Mouse (Mus musculus) liver, embryonic 14.5 days (tissue): ENCODE measurements around the gene Tsc1.

ENCODE experiments used
- CTCF ChIP-seq: IDR thresholded peaks from 2 replicates; pipeline ENCODE4 v1.5.1; 2016; ENCODE audit warnings: antibody characterized with exemption, low read depth, control low read depth
- EP300 ChIP-seq: IDR thresholded peaks from 2 replicates; pipeline ENCODE4 v1.6.1; 2016; ENCODE audit warnings: antibody characterized with exemption, low read depth

DNA sequence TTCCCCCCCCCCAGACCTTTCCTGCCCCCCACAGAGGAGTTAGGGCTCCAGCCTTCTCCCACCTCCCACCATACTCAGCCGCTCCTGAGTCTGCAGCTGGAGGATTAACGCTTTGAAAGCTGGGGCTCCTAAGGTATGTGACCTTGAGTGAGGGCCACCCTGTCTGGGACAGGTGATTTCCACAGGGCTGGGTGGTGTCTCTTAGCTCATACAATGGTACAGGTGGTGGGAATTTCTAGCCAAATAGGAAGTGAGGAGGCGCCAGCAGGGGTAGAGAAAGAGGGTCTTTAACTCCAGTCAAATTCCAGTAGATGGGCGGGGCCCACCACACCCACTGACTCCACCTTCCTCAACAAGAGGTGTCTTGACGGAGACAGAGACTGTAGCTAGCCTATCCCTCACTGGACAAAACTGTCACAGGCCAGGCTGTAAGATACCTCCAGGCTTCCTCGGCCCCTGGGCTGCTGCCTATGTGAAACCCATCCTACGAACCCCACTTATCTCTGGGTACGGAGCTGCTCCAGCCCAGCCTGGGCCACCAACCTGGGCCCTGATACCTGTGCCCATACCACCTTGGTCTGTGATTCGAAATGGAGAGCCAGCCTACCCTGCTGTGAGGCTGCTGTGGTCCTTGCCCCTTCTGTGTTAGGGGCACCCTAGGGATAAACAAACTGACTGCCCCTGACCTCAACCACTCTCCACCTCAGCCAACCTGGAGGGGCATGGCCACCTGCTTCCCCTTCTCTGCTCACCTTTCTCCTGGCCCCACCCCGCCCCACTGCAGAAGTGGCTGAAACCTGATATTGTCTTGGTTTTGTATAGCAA is 33.5 kb upstream of the Tsc1 start:
- TF ChIP-seq EP300 (no peak), CTCF (no peak)
